Mouse (Mus musculus): ENCODE measurements around the gene Rnf38. TPM values are rescaled to one million over a fixed set of nuclear protein-coding genes. Genes with fewer than 3 reads are reported as not detected.

Gene Rnf38
- polyA plus RNA-seq, 1 experiment, result 123 TPM

DNA sequence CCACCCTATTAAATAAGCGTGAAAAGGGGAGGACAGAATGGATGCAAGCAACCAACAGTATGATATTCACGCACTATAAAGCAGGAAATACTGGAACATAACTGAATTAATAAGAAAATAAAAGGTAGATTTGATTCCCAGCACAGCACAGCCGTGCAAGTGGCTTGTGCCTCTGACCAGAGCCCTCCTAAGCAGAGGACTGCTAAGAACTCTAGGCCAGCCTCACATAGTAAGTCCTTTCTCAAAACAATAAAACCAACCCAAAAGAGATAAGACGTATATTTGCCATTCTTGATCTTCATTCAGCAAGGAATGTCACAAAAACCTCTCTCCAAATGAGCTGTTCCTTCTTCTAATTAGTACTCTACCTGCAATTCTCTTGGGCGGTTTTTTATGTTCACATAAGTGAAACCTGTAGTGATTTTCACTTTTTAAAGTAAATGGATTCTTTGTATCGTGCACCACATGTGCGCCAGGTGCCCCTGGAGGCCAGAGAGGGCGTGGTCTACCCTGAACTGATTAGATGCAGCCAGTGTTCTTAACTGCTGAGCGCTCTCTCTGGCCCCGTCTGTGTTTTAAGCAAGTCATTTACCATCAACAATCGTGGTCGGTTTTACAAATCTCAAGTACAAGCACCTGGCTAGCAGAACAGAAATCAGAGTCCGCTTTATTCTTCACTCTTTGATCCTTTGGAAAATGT is 72.4 kb downstream of the Rnf38 start:
- DNase-seq, result no peak
- H3K4me3 ChIP-seq (replicated peaks; ENCODE audit: extremely low read depth, low read depth, low read length), result no peak overlapping the region
- WGBS, result 64% methylated on average over 13 of the region's 13 CpGs
- TF ChIP-seq CTCF (IDR thresholded peaks at IDR 0.05; ENCODE audit: insufficient read depth, low read length), result no peak
- no peak for TF ChIP-seq POLR2A (IDR thresholded peaks at IDR 0.05; ENCODE audit: borderline replicate concordance, extremely low read depth, low read depth, low read length)
- H3K4me1 ChIP-seq (ENCODE audit: control insufficient read depth, insufficient read depth, low read length), result peaks cover 23% of the 10 kb centered on the region

GRCm38 (mm10) chr4:44159839-44160238 is 73.8 kb downstream of the Rnf38 start:
- whole genome bisulfite sequencing, result 56% methylated on average over 8 of the region's 8 CpGs
- no peak for DNase-seq
- no peak for TF ChIP-seq POLR2A (IDR thresholded peaks at IDR 0.05; ENCODE audit: borderline replicate concordance, extremely low read depth, low read depth, low read length)
- TF ChIP-seq CTCF (IDR thresholded peaks at IDR 0.05; ENCODE audit: insufficient read depth, low read length), result no peak
- Histone ChIP-seq H3K4me3 (replicated peaks; ENCODE audit: extremely low read depth, low read depth, low read length) (no peak overlapping the region), H3K4me1 (ENCODE audit: control insufficient read depth, insufficient read depth, low read length) (peaks cover 21% of the 10 kb centered on the region)

DNA sequence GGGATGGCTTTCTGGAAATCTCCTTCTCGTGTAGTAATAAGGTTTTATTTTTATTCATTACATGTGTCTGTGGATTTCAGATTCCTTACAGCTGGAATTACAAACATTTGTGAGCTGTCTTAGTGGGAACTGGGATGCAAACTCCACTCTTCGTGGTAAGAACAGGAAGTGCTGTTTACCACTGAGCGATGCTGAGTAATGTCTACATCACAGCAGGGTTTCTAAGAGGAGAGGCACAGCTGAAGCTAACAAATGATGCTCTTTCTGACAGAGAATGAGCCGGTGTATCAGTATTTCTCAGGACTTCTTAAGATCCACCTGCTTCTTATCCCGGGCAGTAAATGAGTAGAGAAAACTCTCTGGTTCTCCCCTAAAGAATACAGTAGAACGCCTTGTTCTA is 77.1 kb downstream of the Rnf38 start:
- peaks cover 14% of the 10 kb centered on the region for H3K4me1 ChIP-seq (ENCODE audit: control insufficient read depth, insufficient read depth, low read length)
- DNase-seq, result no peak
- no peak for TF ChIP-seq POLR2A (IDR thresholded peaks at IDR 0.05; ENCODE audit: borderline replicate concordance, extremely low read depth, low read depth, low read length)
- WGBS, result 50% methylated on average over 6 of the region's 6 CpGs
- no peak overlapping the region for H3K4me3 ChIP-seq (replicated peaks; ENCODE audit: extremely low read depth, low read depth, low read length)

DNA sequence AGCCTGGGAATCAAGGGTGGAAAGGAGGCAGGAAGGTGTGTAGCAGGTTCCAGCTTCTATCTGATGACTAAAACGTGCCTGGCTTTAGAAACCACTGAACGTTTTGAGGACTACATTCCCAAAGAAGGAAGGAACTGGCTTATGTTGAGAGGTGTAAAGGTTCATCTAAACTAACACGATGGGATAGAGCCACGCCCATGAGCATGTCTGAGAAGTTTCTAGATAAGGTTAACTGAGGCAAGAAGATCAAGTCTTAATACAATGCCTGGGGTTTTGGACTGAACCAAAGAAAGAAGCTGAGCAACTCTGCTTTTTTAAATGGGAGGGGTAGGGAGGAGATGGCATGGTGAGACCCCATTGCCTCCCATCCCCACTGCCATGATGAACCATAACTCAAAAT is 78.7 kb downstream of the Rnf38 start:
- DNase-seq, result no peak
- 49% methylated on average over 4 of the region's 4 CpGs for WGBS
- Histone ChIP-seq H3K4me3 (replicated peaks; ENCODE audit: extremely low read depth, low read depth, low read length) (no peak overlapping the region), H3K4me1 (ENCODE audit: control insufficient read depth, insufficient read depth, low read length) (peaks cover 6% of the 10 kb centered on the region)
- TF ChIP-seq CTCF (IDR thresholded peaks at IDR 0.05; ENCODE audit: insufficient read depth, low read length), result no peak
- no peak for TF ChIP-seq POLR2A (IDR thresholded peaks at IDR 0.05; ENCODE audit: borderline replicate concordance, extremely low read depth, low read depth, low read length)

DNA sequence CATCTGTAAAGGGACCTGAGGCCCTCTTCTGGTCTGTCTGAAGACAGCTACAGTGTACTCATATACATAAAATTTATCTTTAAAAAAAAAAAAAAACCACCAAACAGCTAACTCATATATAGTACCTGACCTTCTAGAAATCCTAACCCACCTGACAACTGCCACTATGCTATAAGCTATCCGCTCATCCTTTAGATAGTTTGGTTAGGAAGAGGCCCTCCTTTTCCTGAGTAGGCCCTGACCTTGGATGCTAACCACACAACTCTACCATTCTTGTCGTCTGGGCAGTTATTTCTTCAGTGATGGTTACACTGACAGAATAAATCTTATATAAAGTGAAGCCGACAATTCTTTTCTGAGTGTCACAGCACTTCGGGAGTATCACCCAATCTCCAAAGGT is 80.7 kb downstream of the Rnf38 start:
- H3K4me1 ChIP-seq (ENCODE audit: control insufficient read depth, insufficient read depth, low read length), result peaks cover 2% of the 10 kb centered on the region; the same call in 1 of the 2 replicates
- WGBS, result 85% methylated on average over 4 of the region's 4 CpGs
- no peak for DNase-seq
- H3K4me3 ChIP-seq (replicated peaks; ENCODE audit: extremely low read depth, low read depth, low read length), result no peak overlapping the region
- TF ChIP-seq POLR2A (IDR thresholded peaks at IDR 0.05; ENCODE audit: borderline replicate concordance, extremely low read depth, low read depth, low read length) (no peak), CTCF (IDR thresholded peaks at IDR 0.05; ENCODE audit: insufficient read depth, low read length) (no peak)

DNA sequence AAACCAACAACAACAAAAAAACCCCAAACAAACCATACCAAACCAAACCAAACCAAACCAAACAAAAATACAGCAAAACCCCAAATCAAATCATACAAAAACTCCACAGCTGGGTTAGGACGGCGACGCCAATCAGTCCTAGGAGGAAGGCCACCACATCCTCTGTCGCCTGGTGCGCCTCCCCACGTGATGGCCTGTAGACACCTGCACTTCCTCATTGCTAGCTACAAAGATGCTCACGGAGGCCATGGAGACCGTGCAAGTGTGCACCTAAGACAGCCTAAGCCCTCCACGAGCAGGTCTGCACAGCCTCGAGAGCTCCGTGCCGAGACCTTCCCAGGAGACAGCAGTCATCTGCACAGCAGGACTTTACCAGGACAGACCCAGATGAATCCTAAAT is 106.8 kb downstream of the Rnf38 start:
- WGBS, result 81% methylated on average over 12 of the region's 12 CpGs
- no peak for DNase-seq
- Histone ChIP-seq H3K4me3 (replicated peaks; ENCODE audit: extremely low read depth, low read depth, low read length) (no peak overlapping the region), H3K4me1 (ENCODE audit: control insufficient read depth, insufficient read depth, low read length) (no peaks in the 10 kb centered on the region)
- TF ChIP-seq POLR2A (IDR thresholded peaks at IDR 0.05; ENCODE audit: borderline replicate concordance, extremely low read depth, low read depth, low read length), result no peak
- no peak for TF ChIP-seq CTCF (IDR thresholded peaks at IDR 0.05; ENCODE audit: insufficient read depth, low read length)

GRCm38 (mm10) chr4:44119410-44120201 is 114.0 kb downstream of the Rnf38 start:
- H3K4me1 ChIP-seq (ENCODE audit: control insufficient read depth, insufficient read depth, low read length), result no peaks in the 10 kb centered on the region
- no peak for DNase-seq
- 45% methylated on average over 9 of the region's 9 CpGs for WGBS
- 0 out of 2 replicates have a peak, but pooled peaks have one; percentile 15 for TF ChIP-seq CTCF (IDR thresholded peaks at IDR 0.05; ENCODE audit: insufficient read depth, low read length)
- no peak for TF ChIP-seq POLR2A (IDR thresholded peaks at IDR 0.05; ENCODE audit: borderline replicate concordance, extremely low read depth, low read depth, low read length)
- no peak overlapping the region for H3K4me3 ChIP-seq (replicated peaks; ENCODE audit: extremely low read depth, low read depth, low read length)

DNA sequence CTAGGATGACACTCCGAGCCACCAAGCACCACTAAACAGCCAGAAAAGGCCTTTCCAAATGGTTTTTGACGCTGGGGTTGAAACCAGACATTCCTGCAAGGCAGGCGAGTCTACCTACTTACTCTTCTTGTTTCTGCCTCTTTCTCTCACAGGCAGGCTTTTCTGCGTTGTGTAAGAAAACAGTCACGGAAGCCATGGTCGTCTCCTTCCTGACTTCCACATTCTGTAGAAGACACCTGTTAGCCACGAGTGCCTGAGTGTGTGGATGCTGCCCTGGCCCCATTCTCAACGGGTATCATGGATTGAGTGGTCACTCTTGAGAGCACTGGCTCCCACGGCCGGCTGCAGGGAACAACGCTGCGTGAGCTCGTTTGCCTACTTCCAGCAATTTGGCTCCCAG is 118.5 kb downstream of the Rnf38 start:
- no peak for DNase-seq
- TF ChIP-seq POLR2A (IDR thresholded peaks at IDR 0.05; ENCODE audit: borderline replicate concordance, extremely low read depth, low read depth, low read length), result no peak
- no peak for TF ChIP-seq CTCF (IDR thresholded peaks at IDR 0.05; ENCODE audit: insufficient read depth, low read length)
- Histone ChIP-seq H3K4me3 (replicated peaks; ENCODE audit: extremely low read depth, low read depth, low read length) (no peak overlapping the region), H3K4me1 (ENCODE audit: control insufficient read depth, insufficient read depth, low read length) (peaks cover 11% of the 10 kb centered on the region)
- WGBS, result 84% methylated on average over 13 of the region's 13 CpGs

- WGBS, result 27% methylated on average over 16 of the region's 16 CpGs
- no peak for DNase-seq
- no peak overlapping the region for H3K4me3 ChIP-seq (replicated peaks; ENCODE audit: extremely low read depth, low read depth, low read length)
- H3K4me1 ChIP-seq (ENCODE audit: control insufficient read depth, insufficient read depth, low read length), result peaks cover 11% of the 10 kb centered on the region
- TF ChIP-seq CTCF (IDR thresholded peaks at IDR 0.05; ENCODE audit: insufficient read depth, low read length) (no peak), POLR2A (IDR thresholded peaks at IDR 0.05; ENCODE audit: borderline replicate concordance, extremely low read depth, low read depth, low read length) (no peak)
Measured at GRCm38 (mm10) chr4:44113393-44114138, 120.0 kb downstream of the Rnf38 start.
